Mouse (Mus musculus): Measurements from ENCODE around the gene Slc45a2. TPM values are rescaled to one million over a fixed set of nuclear protein-coding genes. Genes with fewer than 3 reads are reported as not detected.
A peak's percentile ranks its signal among the peaks of the same experiment; 100 is the strongest.
"Not testable (repeated sequence)": the region's sequence is repeated elsewhere in the genome, so short reads cannot be mapped to it uniquely, and the experiment has no call there.

The Slc45a2 gene
- polyA plus RNA-seq, 1 experiment: not detected

DNA sequence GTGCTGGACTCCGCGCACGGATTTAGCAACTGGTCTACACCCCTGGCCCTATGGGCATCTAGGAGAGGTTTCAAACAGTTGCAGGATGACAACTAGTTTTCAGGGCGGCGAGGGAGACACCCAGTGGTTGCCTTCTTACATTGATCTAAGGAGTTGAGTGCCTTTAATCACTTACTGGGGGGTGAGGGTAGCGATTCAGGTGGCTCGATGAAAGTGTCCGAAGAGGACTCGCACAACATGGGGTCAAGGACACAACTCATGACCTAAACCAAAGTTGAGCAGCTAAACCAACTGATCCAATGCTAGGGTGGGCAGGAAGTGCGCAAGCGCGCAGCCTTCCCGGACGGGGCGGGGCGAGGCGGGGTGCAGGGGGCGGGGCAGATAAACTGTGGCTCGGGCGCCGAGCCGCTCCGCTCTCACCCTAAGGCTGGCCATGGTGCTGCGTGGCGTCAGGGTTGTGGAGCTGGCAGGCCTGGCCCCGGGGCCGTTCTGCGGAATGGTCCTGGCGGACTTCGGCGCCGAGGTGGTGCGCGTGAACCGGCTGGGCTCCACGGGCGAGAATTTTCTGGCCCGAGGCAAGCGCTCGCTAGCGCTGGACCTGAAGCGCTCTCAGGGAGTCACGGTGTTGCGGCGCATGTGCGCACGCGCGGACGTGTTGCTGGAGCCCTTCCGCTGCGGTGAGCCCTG, 19.0 kb upstream of the Slc45a2 start, which contains the start of gene Amacr:
TSS of gene Amacr (plus strand) at position 380 of the 687 bp plus-strand sequence.
- no peaks in the 10 kb centered on the region for H3K4me1 ChIP-seq (ENCODE audit: control insufficient read depth, insufficient read depth, insufficient read length, low read length)
- H3K4me3 ChIP-seq (ENCODE audit: insufficient read depth, low read depth, low read length): peak within 1 kb of the TSS; percentile 74
- peak within 1 kb of the TSS; percentile 96 for H3K27ac ChIP-seq (replicated peaks; ENCODE audit: low read depth, low read length)

DNA sequence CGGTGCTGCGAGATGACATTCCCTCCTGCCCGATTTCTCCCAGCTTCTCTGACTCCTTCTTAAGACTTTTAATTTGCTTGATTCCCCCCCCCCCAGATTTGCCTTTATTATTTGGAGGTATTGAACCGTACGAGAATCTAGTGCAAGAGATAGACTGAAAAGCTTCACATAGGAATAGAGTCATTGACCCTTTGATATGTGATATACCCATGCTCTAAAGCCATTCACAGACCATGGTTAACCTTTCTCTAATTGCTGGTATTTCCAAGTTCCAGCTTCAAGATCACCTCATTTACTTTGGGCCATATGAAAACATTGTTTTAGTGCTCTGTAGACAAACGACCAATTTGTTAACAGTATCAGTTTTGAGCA, 18.5 kb upstream of the Slc45a2 start:
- Histone ChIP-seq H3K4me1 (ENCODE audit: control insufficient read depth, insufficient read depth, insufficient read length, low read length) (no peaks in the 10 kb centered on the region), H3K27ac (replicated peaks; ENCODE audit: low read depth, low read length) (no peak overlapping the region), H3K4me3 (ENCODE audit: insufficient read depth, low read depth, low read length) (peak overlapping the region; percentile 74)

- no peak overlapping the region for H3K27ac ChIP-seq (replicated peaks; ENCODE audit: low read depth, low read length)
- no peaks in the 10 kb centered on the region for H3K4me1 ChIP-seq (ENCODE audit: control insufficient read depth, insufficient read depth, insufficient read length, low read length)
- no peak overlapping the region for H3K4me3 ChIP-seq (ENCODE audit: insufficient read depth, low read depth, low read length)
Measured at GRCm38 (mm10) chr15:10985756-10986155, 14.8 kb upstream of the Slc45a2 start.

GRCm38 (mm10) chr15:10986477-10986876, 14.0 kb upstream of the Slc45a2 start:
- H3K4me3 ChIP-seq (ENCODE audit: insufficient read depth, low read depth, low read length); H3K27ac ChIP-seq (replicated peaks; ENCODE audit: low read depth, low read length); H3K4me1 ChIP-seq (ENCODE audit: control insufficient read depth, insufficient read depth, insufficient read length, low read length): not testable (repeated sequence)

DNA sequence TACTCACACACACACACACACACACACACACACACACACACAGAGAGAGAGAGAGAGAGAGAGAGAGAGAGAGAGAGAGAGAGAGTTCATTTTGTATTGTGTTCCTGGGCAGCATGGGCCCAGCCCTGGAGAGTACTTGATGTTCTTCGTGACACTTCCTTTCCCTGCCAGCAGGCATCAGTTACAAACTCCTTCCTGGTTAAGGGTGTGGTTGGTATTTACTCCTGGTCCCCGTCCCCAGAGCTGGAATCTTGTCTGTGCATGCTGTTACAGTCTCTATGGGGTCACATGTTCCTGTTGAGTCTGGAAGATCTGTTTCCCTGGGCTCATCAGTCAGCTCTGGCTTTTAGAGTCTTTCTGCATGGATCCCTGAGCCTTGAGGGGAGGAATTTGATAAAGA, 10.1 kb upstream of the Slc45a2 start:
- H3K4me1 ChIP-seq (ENCODE audit: control insufficient read depth, insufficient read depth, insufficient read length, low read length): 0 out of 2 replicates have a peak, but pooled peaks cover 3% of the 10 kb centered on the region
- H3K4me3 ChIP-seq (ENCODE audit: insufficient read depth, low read depth, low read length): no peak overlapping the region
- no peak overlapping the region for H3K27ac ChIP-seq (replicated peaks; ENCODE audit: low read depth, low read length)

DNA sequence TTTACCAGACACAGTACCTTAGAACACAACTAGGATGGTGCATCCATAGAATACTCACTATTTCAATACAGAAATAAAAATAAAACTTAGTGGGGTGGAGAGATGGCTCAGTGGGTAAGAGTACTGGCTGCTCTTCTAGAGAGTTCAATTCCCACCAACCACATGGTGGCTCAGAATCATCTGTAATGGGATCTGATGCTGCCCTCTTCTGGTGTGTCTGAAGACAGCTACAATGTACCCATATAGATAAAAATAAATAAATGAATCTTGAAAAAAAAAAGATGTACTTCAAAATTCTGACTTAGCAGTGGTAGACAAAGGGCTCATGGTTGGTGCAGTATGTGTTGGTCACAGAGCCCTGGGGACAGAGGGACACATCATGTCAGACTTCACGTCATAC, 9.0 kb upstream of the Slc45a2 start:
- Histone ChIP-seq H3K4me3 (ENCODE audit: insufficient read depth, low read depth, low read length) (no peak overlapping the region), H3K4me1 (ENCODE audit: control insufficient read depth, insufficient read depth, insufficient read length, low read length) (0 out of 2 replicates have a peak, but pooled peaks cover 3% of the 10 kb centered on the region), H3K27ac (replicated peaks; ENCODE audit: low read depth, low read length) (no peak overlapping the region)

- H3K27ac ChIP-seq (replicated peaks; ENCODE audit: low read depth, low read length): no peak overlapping the region
- H3K4me1 ChIP-seq (ENCODE audit: control insufficient read depth, insufficient read depth, insufficient read length, low read length): no peaks in the 10 kb centered on the region
- no peak overlapping the region for H3K4me3 ChIP-seq (ENCODE audit: insufficient read depth, low read depth, low read length)
Measured at GRCm38 (mm10) chr15:10999832-11000231, 689 bp upstream of the Slc45a2 start.

DNA sequence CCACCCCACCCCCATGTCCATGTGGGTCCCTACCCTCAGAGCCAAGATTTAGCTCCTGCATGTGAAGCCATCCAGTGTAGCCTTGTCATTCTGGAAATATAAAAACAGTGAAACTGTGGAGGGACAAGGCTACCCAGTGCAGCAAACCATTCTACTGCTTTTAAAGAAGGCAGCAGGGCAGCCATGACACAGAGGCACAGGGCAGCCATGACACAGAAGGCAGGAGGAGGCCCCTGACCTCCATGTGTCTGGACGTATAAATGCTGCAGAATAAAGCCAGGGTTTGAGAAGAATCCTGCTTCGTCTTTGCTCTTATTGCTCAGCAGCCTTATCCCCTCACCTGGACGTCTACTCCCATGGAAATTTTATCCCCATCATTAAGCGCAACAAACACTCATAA, 3.3 kb downstream of the Slc45a2 start:
- Histone ChIP-seq H3K4me1 (ENCODE audit: control insufficient read depth, insufficient read depth, insufficient read length, low read length) (no peaks in the 10 kb centered on the region), H3K27ac (replicated peaks; ENCODE audit: low read depth, low read length) (no peak overlapping the region), H3K4me3 (ENCODE audit: insufficient read depth, low read depth, low read length) (no peak overlapping the region)

DNA sequence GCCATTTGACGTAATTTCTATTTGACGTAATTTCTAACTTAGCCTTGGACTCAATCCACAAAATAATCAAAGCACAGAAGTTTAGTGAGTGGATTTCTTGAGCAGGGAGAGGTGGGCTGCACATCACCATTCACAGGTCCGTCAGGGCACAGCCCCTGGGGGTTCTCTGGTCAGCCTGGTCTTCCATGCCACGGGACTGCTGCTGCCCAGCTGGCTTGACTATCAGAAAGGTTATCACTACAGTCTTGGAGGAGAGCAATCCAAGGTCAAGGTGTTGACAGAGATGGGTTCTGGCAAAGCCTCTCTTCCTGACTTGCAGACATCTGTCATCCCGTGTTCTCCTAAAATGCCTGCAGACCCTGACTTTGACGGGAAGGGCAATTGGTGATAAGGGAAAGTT, 4.1 kb downstream of the Slc45a2 start:
- Histone ChIP-seq H3K4me1 (ENCODE audit: control insufficient read depth, insufficient read depth, insufficient read length, low read length) (no peaks in the 10 kb centered on the region), H3K4me3 (ENCODE audit: insufficient read depth, low read depth, low read length) (no peak overlapping the region), H3K27ac (replicated peaks; ENCODE audit: low read depth, low read length) (no peak overlapping the region)

DNA sequence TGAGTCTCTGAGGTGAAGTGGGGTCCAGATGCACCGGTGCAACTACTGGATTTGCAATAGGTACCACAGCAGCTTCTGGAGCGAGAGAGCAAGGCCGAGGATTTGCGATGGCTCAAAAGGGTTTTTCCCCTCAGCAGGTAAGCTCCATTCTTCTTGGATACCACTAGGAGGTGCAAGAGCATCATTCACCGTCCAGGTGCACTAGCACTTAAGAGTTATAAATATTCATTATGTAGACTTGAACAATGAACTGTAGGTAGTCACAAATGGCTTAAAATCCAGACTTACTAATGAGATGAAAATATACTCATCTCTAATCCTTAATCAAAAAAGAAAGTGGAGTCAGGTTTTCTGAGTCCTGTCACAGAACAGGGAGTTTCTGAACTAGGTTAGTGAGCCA, 8.2 kb downstream of the Slc45a2 start:
- H3K27ac ChIP-seq (replicated peaks; ENCODE audit: low read depth, low read length): no peak overlapping the region
- H3K4me3 ChIP-seq (ENCODE audit: insufficient read depth, low read depth, low read length): no peak overlapping the region
- no peaks in the 10 kb centered on the region for H3K4me1 ChIP-seq (ENCODE audit: control insufficient read depth, insufficient read depth, insufficient read length, low read length)

GRCm38 (mm10) chr15:11010976-11011548, 10.5 kb downstream of the Slc45a2 start:
- H3K4me3 ChIP-seq (ENCODE audit: insufficient read depth, low read depth, low read length): no peak overlapping the region
- H3K4me1 ChIP-seq (ENCODE audit: control insufficient read depth, insufficient read depth, insufficient read length, low read length): no peaks in the 10 kb centered on the region
- no peak overlapping the region for H3K27ac ChIP-seq (replicated peaks; ENCODE audit: low read depth, low read length)

- H3K4me3 ChIP-seq (ENCODE audit: insufficient read depth, low read depth, low read length): no peak overlapping the region
- H3K4me1 ChIP-seq (ENCODE audit: control insufficient read depth, insufficient read depth, insufficient read length, low read length): no peaks in the 10 kb centered on the region
- no peak overlapping the region for H3K27ac ChIP-seq (replicated peaks; ENCODE audit: low read depth, low read length)
Measured at GRCm38 (mm10) chr15:11014931-11015330, 14.4 kb downstream of the Slc45a2 start.

DNA sequence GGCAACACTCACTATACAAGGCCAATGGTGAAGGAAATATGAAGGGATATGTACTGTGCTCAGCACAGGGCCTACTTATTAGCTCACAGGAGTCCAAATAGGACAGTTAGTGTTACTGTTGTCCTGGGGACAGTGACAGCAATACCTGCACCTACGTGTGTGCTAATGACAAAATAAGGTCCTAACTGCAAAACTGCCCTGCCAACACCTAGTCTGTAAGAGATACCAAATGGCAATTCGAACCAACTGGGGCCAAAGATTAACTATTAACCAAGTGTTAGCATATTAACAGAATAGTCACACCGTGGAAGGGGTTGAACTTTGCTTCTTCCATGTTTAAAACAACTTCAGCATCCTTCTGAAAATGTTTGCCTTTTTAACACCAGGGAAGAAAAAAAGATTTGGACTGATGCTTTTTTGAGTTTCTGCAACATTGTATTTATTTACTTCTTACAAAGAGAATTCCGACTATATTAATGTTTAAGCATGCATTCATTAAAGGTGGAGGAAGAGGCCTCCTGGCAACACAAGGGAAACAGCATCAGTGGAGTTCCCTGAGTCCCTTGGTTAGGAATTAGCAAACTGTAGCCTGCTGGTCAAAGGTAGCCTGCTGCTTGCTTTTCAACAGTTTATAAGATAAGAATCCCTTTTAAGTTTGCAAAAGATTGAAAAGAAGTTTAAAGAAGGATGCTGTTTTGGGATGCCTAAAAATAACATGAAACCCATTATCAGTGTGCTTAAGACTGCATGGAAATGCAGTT, 26.5 kb downstream of the Slc45a2 start:
- Histone ChIP-seq H3K4me1 (ENCODE audit: control insufficient read depth, insufficient read depth, insufficient read length, low read length) (no peaks in the 10 kb centered on the region), H3K27ac (replicated peaks; ENCODE audit: low read depth, low read length) (no peak overlapping the region), H3K4me3 (ENCODE audit: insufficient read depth, low read depth, low read length) (no peak overlapping the region)

GRCm38 (mm10) chr15:11030188-11030587, 29.7 kb downstream of the Slc45a2 start:
- Histone ChIP-seq H3K4me3 (ENCODE audit: insufficient read depth, low read depth, low read length) (no peak overlapping the region), H3K27ac (replicated peaks; ENCODE audit: low read depth, low read length) (no peak overlapping the region), H3K4me1 (ENCODE audit: control insufficient read depth, insufficient read depth, insufficient read length, low read length) (no peaks in the 10 kb centered on the region)

DNA sequence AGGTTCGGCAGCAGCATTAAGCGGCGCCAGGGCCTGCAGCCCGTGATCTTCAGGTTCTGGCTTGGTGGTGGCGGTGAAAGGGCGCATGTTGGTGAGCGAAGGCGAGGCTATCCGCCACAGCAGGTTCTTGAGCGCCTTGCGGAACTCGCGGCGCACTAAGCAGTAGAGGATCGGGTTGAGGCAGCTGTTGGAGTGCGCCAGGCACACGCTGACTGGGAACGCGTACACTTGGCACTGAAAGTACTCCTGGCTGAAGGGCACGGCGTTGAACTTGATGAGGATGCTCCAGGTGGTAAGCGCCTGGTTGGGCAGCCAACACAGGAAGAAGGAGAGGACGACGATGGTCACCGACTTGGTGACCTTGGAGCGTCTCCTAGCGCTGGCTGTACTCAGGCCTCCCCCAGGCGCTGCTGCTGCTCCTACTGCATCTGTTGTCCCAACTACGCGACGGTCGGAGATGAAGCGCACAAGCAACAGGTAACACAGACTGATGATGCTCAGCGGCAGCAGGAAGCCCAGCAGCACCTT, 35.5 kb downstream of the Slc45a2 start:
- no peaks in the 10 kb centered on the region for H3K4me1 ChIP-seq (ENCODE audit: control insufficient read depth, insufficient read depth, insufficient read length, low read length)
- H3K4me3 ChIP-seq (ENCODE audit: insufficient read depth, low read depth, low read length): 0 out of 2 replicates have a peak overlapping the region, but pooled peaks have one; percentile 22
- H3K27ac ChIP-seq (replicated peaks; ENCODE audit: low read depth, low read length): no peak overlapping the region

Data from brown adipose tissue, adult 24 weeks (tissue).